Mouse (Mus musculus) CD4-positive, CD25-positive, alpha-beta regulatory T cell, adult 4 months (primary cell): ENCODE measurements around the gene Phf12. TPM values are rescaled to one million over a fixed set of nuclear protein-coding genes. Genes with fewer than 3 reads are reported as not detected.
"Not testable (repeated sequence)": the region's sequence is repeated elsewhere in the genome, so short reads cannot be mapped to it uniquely, and the experiment has no call there.

Experiments used
- ATAC-seq: one replicate; pipeline ENCODE4 v1.8.0; 2017
- polyA plus RNA-seq, 2 experiments: library from polyadenylated mRNA; unstranded; fragments of 100-300 nt; shearing (Covaris generic); gene quantifications; one replicate each; pipeline ENCODE4 v1.2.1; 2017

Phf12 gene
- polyA plus RNA-seq, 2 experiments from 2014 or later, result 28.5 to 31.9 TPM

DNA sequence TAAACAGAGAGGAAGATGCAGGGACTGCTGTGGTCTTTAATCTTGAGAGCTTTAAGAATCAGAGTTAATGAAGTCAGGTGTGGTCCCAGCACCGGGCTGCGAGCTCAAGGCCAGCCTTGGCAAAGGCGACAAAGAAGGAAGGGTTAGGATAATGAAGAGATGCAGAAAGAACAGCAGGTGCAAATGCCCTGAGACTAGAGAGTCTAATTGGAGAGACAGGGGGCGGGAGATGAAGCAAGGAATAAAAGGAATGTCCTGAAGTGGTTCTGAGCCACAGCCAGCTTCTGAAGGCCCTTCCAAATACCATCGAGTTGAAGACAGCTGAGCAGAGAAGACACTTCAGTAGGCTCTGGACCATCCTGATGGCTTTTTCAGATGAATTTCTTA lies 50.2 kb downstream of the Phf12 start:
- ATAC-seq, result no peak

- ATAC-seq, result no peak
These were observed 51.5 kb downstream of the Phf12 start for GRCm38 (mm10) chr11:78033931-78034617.

GRCm38 (mm10) chr11:78036791-78037190 lies 54.2 kb downstream of the Phf12 start:
- ATAC-seq, result no peak

- ATAC-seq, result peak; percentile 88
These were observed 55.5 kb downstream of the Phf12 start, which contains the start of gene Flot2 for GRCm38 (mm10) chr11:78037831-78038752. Gene Flot2 (plus strand): TSS chr11:78037931.

DNA sequence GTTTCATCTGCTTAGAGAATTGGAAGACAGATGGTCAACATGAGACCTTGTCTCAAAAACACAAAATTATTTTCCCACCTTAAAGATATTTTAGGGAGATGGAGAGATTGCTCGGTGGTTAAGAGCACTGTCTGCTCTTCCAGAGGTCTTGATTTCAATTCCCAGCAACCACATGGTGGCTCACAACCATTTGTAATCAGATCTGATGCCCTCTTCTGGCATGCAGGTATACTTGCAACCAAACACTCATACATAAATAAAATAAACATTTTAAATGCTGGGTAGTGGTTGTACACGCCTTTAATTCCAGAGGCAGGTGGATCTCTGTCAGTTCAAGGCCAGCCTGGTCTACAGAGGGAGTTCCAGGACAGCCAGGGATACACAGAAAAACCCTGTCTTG lies 58.3 kb downstream of the Phf12 start:
- ATAC-seq, result no peak

DNA sequence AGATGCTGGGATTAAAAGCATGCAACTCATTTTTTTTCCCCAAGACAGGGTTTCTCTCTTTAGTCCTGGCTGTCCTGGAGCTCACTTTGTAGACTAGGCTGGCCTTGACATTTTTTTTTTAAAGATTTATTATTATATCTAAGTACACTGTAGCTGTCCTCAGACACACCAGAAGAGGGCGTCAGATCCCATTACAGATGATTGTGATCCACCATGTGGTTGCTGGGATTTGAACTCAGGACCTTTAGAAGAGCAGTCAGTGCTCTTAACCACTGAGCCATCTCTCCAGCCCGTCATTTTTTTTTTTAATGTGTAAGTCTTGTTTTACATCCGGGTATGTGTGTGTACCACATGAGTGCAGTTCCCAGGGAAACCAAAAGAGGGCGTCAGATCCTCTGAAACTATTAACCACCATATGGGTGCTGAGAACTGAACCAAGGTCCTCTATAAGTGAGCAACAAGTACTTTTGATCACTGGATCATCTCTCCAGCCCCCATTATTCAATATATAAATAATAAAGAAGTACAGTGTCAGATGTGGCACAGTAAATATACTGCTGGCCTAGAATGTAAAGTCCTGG lies 59.8 kb downstream of the Phf12 start:
- not testable (repeated sequence) for ATAC-seq

GRCm38 (mm10) chr11:78044758-78045251 lies 62.3 kb downstream of the Phf12 start:
- no peak for ATAC-seq

- ATAC-seq, result not testable (repeated sequence)
These were observed 66.1 kb downstream of the Phf12 start for GRCm38 (mm10) chr11:78048637-78049036.

GRCm38 (mm10) chr11:78053078-78053477 lies 70.5 kb downstream of the Phf12 start:
- ATAC-seq, result no peak

DNA sequence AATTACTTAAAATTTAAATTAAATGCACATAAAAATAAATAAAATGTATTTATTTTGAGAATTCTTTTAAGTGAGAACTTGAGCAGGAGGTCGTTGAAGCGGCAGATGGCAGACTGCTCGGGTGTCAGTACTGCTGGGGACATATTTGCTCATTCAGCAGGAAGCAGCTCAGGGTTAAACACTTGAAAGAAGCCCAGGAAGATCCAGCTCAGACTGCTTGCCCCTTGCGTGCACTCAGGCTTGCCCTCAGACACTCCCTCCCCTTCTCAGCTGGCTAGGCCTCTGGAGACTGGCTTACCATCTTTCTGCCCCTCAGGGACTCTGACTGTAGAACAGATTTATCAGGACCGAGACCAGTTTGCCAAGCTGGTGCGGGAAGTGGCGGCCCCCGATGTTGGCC lies 74.4 kb downstream of the Phf12 start:
- ATAC-seq, result no peak

- ATAC-seq, result no peak
These were observed 77.5 kb downstream of the Phf12 start for GRCm38 (mm10) chr11:78059833-78060757.

- no peak for ATAC-seq
These were observed 80.0 kb downstream of the Phf12 start for GRCm38 (mm10) chr11:78062563-78062962.

DNA sequence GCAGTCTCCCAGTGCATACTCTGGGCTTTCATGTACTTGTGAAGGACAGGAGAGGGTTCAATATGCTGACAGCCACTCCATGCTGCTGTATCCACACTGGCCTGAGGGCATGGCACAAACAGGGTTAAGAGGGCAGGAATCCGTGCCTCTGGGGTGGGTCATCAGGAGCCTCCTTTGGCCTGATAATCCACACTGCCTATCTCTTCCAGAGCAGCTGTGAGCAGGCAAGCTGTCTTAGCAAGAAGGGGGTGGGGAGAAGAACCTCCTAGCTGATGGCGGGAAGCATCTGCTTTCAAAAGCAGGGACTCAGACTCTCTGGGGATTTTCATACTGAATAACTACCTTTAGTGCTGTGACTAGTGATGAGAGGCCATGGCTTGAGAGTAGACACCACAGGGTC lies 83.4 kb downstream of the Phf12 start:
- ATAC-seq, result no peak

GRCm38 (mm10) chr11:78066641-78067040 lies 84.1 kb downstream of the Phf12 start:
- ATAC-seq, result no peak

DNA sequence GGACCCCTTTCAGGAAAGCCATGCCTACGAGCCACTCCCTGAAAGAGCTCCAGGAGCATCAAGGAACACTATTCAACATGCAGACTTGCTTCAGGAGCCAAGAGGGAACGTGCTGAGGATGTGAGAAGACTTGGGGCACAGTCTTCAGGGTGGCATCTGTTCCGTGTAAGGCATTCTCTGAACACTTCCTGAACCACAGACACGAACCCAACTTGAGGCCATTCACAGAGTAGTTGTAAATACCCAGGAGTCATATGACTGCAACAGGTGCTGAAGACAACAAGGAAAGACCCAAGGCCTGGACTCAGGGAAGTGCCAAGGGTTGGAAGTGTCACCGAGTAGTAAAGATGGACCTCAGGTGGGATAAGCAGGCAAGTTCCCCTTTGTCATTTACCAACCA lies 85.0 kb downstream of the Phf12 start:
- ATAC-seq, result no peak

DNA sequence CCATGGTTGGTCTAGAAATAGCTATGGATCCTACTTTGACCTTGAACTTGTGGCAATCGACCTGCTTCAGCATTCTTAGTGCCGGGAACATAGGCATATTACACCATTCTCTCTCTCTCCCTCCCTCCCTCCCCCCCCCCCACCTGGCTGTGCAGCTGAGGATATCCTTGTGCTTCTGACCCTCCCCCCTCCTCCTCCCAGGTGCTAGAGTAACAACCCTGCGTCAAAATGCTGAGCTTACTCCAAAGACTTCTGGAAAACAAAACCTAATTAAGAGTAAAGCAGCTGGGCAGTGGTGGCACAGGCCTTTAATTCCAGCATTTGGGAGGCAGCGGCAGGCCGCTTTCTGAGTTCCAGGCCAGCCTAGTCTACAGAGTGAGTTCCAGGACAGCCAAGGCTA lies 86.6 kb downstream of the Phf12 start:
- no peak for ATAC-seq

- ATAC-seq, result no peak
These were observed 87.1 kb downstream of the Phf12 start for GRCm38 (mm10) chr11:78069646-78070045.

DNA sequence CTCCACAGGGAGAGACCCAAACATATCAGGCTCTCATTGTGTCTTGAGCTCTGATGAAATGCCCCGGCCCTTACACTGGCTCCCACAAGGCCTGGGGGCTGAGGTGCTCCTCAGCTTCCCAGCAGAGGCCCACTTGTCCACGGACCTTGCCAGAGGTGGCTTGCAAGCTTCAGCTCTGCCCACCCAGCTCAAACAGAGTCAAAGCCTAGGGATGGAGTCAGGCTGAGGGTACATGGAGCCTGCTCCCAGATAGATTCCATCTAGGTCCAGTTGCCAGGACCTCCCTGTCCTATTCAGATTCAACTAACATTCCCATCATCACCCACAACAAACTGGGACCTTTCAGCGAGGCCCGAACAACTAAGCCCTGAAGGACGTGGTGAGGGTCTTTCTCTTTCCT lies 89.4 kb downstream of the Phf12 start:
- no peak for ATAC-seq

DNA sequence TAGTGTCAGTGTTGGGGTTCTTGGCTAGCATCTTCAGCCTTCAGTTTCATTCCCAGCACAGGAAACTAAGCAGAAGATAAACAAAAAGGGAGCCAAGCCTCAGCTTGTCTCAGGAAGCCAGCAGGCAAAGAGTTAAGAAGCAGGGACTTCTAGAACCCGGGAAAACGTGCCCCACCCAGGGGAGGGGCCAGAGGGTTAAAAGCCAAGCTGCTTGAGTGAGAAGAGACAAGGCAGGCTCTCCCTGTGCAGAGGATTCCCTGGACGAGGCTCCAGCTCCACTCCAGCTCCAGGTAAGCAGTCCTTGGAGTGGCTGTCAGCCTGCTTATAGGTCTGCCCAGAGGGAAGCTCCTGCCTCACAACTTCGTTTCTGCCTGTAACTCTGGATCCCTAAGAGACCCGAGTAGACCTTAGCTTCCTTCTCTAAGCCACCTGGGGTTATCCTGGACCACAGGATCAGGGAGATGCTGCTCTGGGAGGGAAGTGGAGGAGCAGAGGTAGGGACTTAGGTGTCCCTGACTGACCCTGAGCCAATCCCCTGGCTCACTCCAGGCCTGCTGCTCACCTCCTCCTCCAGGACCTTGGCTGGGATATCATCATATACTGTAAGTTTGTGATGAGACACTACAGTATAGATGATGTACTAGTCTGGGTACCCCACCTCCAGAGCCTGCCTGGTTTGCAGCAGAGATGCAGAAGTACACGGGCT lies 90.0 kb downstream of the Phf12 start:
- no peak for ATAC-seq

DNA sequence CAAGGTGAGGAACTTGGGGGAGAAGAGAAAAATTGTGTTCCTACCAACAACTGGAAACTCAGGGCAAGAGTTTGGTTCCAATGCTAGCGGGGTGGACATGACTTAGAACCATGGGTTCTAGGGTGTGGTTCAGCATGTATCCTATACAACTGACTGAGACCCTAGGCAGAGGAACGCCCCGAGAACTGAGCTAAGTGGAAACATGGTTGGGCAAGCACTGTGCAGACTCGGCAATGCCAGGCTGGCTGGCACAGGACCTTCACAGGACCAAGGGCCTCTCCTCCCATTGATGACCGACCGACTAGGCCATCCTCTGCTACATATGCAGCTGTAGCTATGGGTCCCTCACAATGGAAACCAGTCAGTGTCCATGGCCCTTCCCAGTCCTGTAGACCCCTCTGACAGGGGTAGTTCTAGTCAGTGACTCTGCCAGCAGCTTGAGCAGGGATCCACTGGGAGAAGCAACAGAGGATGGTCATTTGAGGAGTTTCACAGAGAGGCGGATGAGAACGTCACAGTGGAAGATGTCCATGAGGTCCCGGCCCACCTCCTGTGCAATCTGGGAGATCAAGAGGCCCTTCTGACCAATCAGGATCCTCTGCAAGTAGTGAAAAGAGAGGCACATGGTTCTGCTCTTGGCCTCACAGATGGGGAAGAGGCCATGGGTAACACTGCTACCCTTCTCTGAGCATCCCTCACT lies 91.2 kb downstream of the Phf12 start:
- no peak for ATAC-seq

DNA sequence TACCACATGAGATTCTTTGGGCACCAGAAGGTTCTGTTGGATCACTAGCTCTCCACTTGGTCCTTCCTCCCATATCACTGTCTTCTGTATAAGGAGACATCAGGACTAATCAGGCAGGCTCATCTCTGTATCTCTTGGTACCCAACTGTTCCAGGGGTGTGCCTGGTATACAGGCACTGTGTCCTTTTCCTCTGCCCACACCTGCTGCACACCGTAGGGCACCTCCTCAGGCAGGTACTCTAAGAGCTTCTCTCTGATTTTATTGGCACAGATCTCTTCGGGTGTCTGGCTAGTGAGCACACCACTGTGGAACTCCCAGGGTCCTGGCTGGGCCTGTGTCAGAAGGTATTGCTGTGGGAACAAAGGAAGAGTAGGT lies 91.7 kb downstream of the Phf12 start:
- ATAC-seq, result no peak
